Mouse (Mus musculus): ENCODE results near the gene Slc11a2. TPM values are rescaled to one million over a fixed set of nuclear protein-coding genes. Genes with fewer than 3 reads are reported as not detected.

The Slc11a2 gene
- total RNA-seq, 1 experiment, result 59.8 TPM

- in situ Hi-C loops (cut with MboI; ENCODE audit: low sequenced_read_pairs in 2 of 2, unreplicated experiment in 2 of 2), result no loop called here
- peaks cover 23% of the 10 kb centered on the region for H3K36me3 ChIP-seq (ENCODE audit: control insufficient read depth, insufficient read depth, low read length, poor library complexity, severe bottlenecking)
- H3K9ac ChIP-seq (ENCODE audit: insufficient read depth, low read depth, low read length, poor library complexity, severe bottlenecking), result no peak overlapping the region
- H3K27ac ChIP-seq (ENCODE audit: insufficient read depth, low read depth, low read length, poor library complexity, severe bottlenecking), result no peak overlapping the region
- H3K4me3 ChIP-seq (ENCODE audit: insufficient read depth in 1 of 2, low read depth in 1 of 2, low read length in 2 of 2, poor library complexity in 1 of 2, severe bottlenecking in 1 of 2), result no peak overlapping the region
- H3K4me1 ChIP-seq (ENCODE audit: control insufficient read depth in 2 of 2, insufficient read depth in 2 of 2, low read length in 2 of 2, poor library complexity in 1 of 2), result peaks cover 2 to 4% of the 10 kb centered on the region in 2 experiments; a peak in 2 of 4 replicates
- TF ChIP-seq CHD2 (IDR thresholded peaks at IDR 0.05; ENCODE audit: low read depth, low read length) (no peak), HCFC1 (IDR thresholded peaks at IDR 0.05; ENCODE audit: borderline replicate concordance, insufficient read depth, low read length) (no peak), ZNF384 (IDR thresholded peaks at IDR 0.05; ENCODE audit: low read depth, low read length) (no peak), MAFK (IDR thresholded peaks at IDR 0.05; ENCODE audit: insufficient read depth, low read depth, low read length) (no peak), ZC3H11A (IDR thresholded peaks at IDR 0.05; ENCODE audit: borderline replicate concordance, low read depth, low read length) (no peak)
- no peaks in the 10 kb centered on the region for H3K9me3 ChIP-seq (ENCODE audit: control insufficient read depth, insufficient read depth, low read depth, low read length)
- peak; percentile 8 for DNase-seq (ENCODE audit: low read depth, low spot score)
These were observed 31.9 kb downstream of the Slc11a2 start for GRCm38 (mm10) chr15:100393016-100393415.

GRCm38 (mm10) chr15:100391599-100391998 lies 33.3 kb downstream of the Slc11a2 start:
- Histone ChIP-seq H3K27ac (ENCODE audit: insufficient read depth, low read depth, low read length, poor library complexity, severe bottlenecking) (no peak overlapping the region), H3K4me1 (ENCODE audit: control insufficient read depth in 2 of 2, insufficient read depth in 2 of 2, low read length in 2 of 2, poor library complexity in 1 of 2) (peaks cover 2 to 4% of the 10 kb centered on the region in 2 experiments; a peak in 2 of 4 replicates), H3K4me3 (ENCODE audit: insufficient read depth in 1 of 2, low read depth in 1 of 2, low read length in 2 of 2, poor library complexity in 1 of 2, severe bottlenecking in 1 of 2) (no peak overlapping the region), H3K9me3 (ENCODE audit: control insufficient read depth, insufficient read depth, low read depth, low read length) (no peaks in the 10 kb centered on the region), H3K9ac (ENCODE audit: insufficient read depth, low read depth, low read length, poor library complexity, severe bottlenecking) (no peak overlapping the region), H3K36me3 (ENCODE audit: control insufficient read depth, insufficient read depth, low read length, poor library complexity, severe bottlenecking) (peaks cover 16% of the 10 kb centered on the region)
- TF ChIP-seq HCFC1 (IDR thresholded peaks at IDR 0.05; ENCODE audit: borderline replicate concordance, insufficient read depth, low read length) (no peak), ZNF384 (IDR thresholded peaks at IDR 0.05; ENCODE audit: low read depth, low read length) (no peak), MAFK (IDR thresholded peaks at IDR 0.05; ENCODE audit: insufficient read depth, low read depth, low read length) (no peak), CHD2 (IDR thresholded peaks at IDR 0.05; ENCODE audit: low read depth, low read length) (no peak), ZC3H11A (IDR thresholded peaks at IDR 0.05; ENCODE audit: borderline replicate concordance, low read depth, low read length) (no peak)
- no peak for DNase-seq (ENCODE audit: low read depth, low spot score)
- in situ Hi-C loops (cut with MboI; ENCODE audit: low sequenced_read_pairs in 2 of 2, unreplicated experiment in 2 of 2), result no loop called here

- H3K4me1 ChIP-seq (ENCODE audit: control insufficient read depth in 2 of 2, insufficient read depth in 2 of 2, low read length in 2 of 2, poor library complexity in 1 of 2), result peaks cover 2 to 4% of the 10 kb centered on the region in 2 experiments; a peak in 2 of 4 replicates
- H3K27ac ChIP-seq (ENCODE audit: insufficient read depth, low read depth, low read length, poor library complexity, severe bottlenecking), result no peak overlapping the region
- TF ChIP-seq ZC3H11A (IDR thresholded peaks at IDR 0.05; ENCODE audit: borderline replicate concordance, low read depth, low read length) (no peak), HCFC1 (IDR thresholded peaks at IDR 0.05; ENCODE audit: borderline replicate concordance, insufficient read depth, low read length) (no peak), ZNF384 (IDR thresholded peaks at IDR 0.05; ENCODE audit: low read depth, low read length) (no peak)
- no peak for DNase-seq (ENCODE audit: low read depth, low spot score)
- H3K9ac ChIP-seq (ENCODE audit: insufficient read depth, low read depth, low read length, poor library complexity, severe bottlenecking), result no peak overlapping the region
- H3K36me3 ChIP-seq (ENCODE audit: control insufficient read depth, insufficient read depth, low read length, poor library complexity, severe bottlenecking), result peaks cover 14% of the 10 kb centered on the region
- no peak overlapping the region for H3K4me3 ChIP-seq (ENCODE audit: insufficient read depth in 1 of 2, low read depth in 1 of 2, low read length in 2 of 2, poor library complexity in 1 of 2, severe bottlenecking in 1 of 2)
- in situ Hi-C loops (cut with MboI; ENCODE audit: low sequenced_read_pairs in 2 of 2, unreplicated experiment in 2 of 2), result no loop called here
- H3K9me3 ChIP-seq (ENCODE audit: control insufficient read depth, insufficient read depth, low read depth, low read length), result no peaks in the 10 kb centered on the region
These were observed 33.8 kb downstream of the Slc11a2 start for GRCm38 (mm10) chr15:100391066-100391465.

- Histone ChIP-seq H3K4me3 (ENCODE audit: insufficient read depth in 1 of 2, low read depth in 1 of 2, low read length in 2 of 2, poor library complexity in 1 of 2, severe bottlenecking in 1 of 2) (no peak overlapping the region), H3K4me1 (ENCODE audit: control insufficient read depth in 2 of 2, insufficient read depth in 2 of 2, low read length in 2 of 2, poor library complexity in 1 of 2) (peaks cover 2 to 4% of the 10 kb centered on the region in 2 experiments; a peak in 2 of 4 replicates), H3K9me3 (ENCODE audit: control insufficient read depth, insufficient read depth, low read depth, low read length) (no peaks in the 10 kb centered on the region), H3K36me3 (ENCODE audit: control insufficient read depth, insufficient read depth, low read length, poor library complexity, severe bottlenecking) (peaks cover 10% of the 10 kb centered on the region), H3K9ac (ENCODE audit: insufficient read depth, low read depth, low read length, poor library complexity, severe bottlenecking) (no peak overlapping the region), H3K27ac (ENCODE audit: insufficient read depth, low read depth, low read length, poor library complexity, severe bottlenecking) (no peak overlapping the region)
- no peak for TF ChIP-seq HCFC1 (IDR thresholded peaks at IDR 0.05; ENCODE audit: borderline replicate concordance, insufficient read depth, low read length)
- TF ChIP-seq ZNF384 (IDR thresholded peaks at IDR 0.05; ENCODE audit: low read depth, low read length), result no peak
- no peak for TF ChIP-seq ZC3H11A (IDR thresholded peaks at IDR 0.05; ENCODE audit: borderline replicate concordance, low read depth, low read length)
- TF ChIP-seq MAFK (IDR thresholded peaks at IDR 0.05; ENCODE audit: insufficient read depth, low read depth, low read length), result no peak
- no peak for TF ChIP-seq CHD2 (IDR thresholded peaks at IDR 0.05; ENCODE audit: low read depth, low read length)
- DNase-seq (ENCODE audit: low read depth, low spot score), result no peak
- in situ Hi-C loops (cut with MboI; ENCODE audit: low sequenced_read_pairs in 2 of 2, unreplicated experiment in 2 of 2), result no loop called here
These were observed 36.0 kb downstream of the Slc11a2 start for GRCm38 (mm10) chr15:100388886-100389285.
